Mouse (Mus musculus): Measurements from ENCODE around the gene Nol9.

DNA sequence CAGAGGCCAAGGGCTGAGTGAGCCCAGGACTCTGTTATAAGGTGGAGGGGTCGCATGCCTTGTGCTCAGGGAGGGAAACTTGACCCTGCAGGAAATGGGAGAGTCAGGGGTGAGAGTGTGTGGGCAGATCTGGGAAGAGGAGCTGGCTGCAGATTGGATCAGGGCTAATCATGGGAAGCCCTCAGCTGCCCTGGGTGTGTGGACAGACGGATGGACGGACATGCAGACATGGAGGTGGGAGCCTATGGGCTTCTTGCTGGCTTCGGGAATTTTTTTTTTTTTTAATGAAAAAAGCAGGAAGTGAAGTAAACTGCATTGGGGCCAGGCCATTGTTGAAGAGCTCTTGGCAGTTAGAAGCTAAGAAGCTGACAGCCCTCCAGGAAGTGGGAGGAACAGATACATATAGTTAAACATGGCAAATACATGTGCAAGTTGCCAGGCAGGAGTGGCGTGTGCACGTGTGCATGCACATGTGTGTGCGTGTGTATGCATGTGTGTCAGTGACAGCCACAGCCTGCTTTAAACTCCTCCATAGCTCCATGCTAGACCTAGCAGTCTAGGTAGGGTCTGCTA, 62.0 kb downstream of the Nol9 start:
- TF ChIP-seq CTCF (IDR thresholded peaks at IDR 0.05; ENCODE audit: extremely low read depth, insufficient read depth, insufficient read length, insufficient replicate concordance) (no peak), POLR2A (IDR thresholded peaks at IDR 0.05; ENCODE audit: low read depth, low read length) (no peak)
